Mouse (Mus musculus): ENCODE measurements around the gene Elovl6. TPM values are rescaled to one million over a fixed set of nuclear protein-coding genes. Genes with fewer than 3 reads are reported as not detected.

Elovl6 gene
- total RNA-seq, 2 experiments from 2014 or later: 1.4 to 4.5 TPM

DNA sequence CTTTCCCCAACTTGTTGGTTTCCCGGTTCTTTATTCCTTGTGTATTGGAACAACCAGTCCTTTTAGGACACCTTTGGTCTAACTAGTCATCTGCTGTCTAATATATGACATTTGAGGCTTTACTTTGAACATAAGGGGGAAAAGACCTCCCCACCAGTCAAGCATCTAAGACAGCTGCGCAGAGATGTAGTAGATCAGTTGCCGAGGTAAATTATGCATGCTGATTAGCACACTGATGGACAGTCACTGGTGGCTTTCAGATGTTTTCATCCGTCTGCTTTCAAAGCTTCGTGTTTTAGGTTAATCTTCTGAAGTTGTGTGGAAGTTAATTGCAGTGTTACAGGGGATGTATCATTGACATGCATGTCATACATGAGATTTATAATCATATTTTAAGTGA, 5.8 kb downstream of the Elovl6 start:
- intact Hi-C loops (cut with DNase I; ENCODE audit: low total_unique reads): no loop called here
- DNase-seq: no peak

DNA sequence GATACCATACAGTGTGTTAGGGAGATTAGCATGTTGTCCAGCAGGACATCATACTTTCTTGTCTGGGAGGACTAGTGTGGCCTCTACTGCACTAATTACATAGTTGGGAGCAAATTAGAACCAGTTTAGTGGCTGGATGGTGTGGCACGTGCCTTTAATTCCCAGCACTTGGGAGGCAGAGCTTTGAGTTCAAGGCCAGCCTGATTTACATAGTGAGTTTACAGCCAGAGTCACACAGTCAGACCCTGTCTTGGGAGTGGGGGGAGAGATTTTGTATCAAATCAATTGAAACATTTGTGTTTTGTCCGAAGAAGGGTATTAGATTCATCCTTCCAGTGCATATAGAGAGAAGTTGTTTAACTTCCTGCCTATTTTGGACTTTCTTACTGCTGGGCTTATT, 8.7 kb downstream of the Elovl6 start:
- no peak for DNase-seq

DNA sequence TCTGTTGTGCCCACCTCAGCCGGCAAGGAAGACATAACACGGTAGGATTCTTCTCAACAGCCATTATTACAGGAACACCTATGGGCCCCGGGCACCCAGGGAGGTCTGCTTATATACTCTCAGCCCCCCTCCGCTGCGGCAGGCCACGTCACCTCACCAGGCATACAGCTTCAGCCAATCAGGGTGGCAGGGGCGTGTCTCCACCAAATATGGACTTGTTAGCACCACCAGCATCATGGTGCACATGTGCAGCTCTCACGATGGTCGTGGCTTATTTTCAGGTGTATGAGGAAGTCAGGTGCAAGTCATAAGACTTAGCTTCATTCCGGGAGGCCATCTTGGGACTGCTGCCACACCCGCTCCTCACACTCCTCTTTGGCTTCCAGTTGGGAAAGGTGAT, 9.3 kb downstream of the Elovl6 start:
- no peak for DNase-seq
- intact Hi-C loops (cut with DNase I; ENCODE audit: low total_unique reads): no loop called here

More for the DNA sequence above, 8.7 kb downstream of the Elovl6 start:
- intact Hi-C loops (cut with DNase I; ENCODE audit: low total_unique reads): no loop called here

DNA sequence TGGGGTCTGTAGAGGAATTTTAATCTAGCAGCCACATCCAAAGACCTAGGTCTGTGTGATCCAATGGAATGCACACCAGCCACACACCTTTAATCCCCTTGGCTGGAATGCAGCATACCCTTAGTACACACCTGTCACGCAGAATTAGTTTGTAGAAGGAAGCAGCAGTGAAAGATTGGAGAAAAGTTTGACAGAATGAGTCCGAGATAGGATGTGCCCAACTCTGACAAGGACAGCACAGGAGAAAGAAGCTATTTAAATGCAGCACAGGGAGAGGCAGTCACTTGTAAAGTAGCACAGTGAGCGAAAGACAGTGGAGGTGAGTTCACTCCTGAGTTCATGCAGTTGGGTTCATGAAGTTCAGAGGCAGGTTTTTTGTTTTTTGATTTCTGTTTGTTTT, 11.2 kb downstream of the Elovl6 start:
- DNase-seq: no peak
- intact Hi-C loops (cut with DNase I; ENCODE audit: low total_unique reads): no loop called here

DNA sequence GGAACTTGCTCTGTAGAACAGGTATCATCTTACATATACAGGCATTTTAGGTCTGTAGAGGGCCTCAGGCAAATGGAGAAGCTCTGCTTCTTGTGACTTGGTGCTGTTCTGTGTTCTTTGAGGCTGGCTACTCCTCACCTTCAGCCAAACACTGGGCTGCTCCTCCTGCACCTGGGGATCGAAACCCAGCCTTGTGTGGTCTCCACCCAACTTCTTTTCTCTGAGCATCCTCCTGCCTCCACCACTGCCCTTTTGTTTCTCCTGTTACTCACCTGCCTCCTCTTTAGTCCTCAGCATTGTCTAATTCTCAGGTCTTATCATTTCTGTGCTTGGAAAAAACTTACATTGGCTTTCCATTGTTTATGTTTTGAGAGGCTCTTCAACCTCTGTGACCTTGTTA, 12.1 kb downstream of the Elovl6 start:
- intact Hi-C loops (cut with DNase I; ENCODE audit: low total_unique reads): no loop called here
- no peak for DNase-seq

DNA sequence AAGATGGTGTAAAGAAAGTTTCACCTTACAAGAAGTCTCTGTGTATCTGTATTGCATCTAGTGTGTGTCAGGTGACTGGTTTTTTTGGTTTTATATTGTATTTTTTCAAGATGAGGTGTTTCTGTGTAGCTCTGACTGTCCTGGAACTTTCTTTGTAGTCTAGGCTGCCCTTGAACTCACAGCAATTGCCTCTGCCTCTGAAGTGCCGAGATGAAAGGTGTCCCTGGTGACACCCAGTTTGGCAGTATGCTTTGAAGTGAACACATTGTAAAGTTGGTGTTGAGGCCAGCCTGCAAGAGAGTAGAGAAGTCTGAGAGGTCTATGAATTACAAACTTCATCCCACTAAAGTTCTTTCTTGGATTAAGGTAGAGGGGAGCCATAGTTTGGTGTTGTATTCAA, 13.1 kb downstream of the Elovl6 start:
- no peak for DNase-seq
- intact Hi-C loops (cut with DNase I; ENCODE audit: low total_unique reads): no loop called here

DNA sequence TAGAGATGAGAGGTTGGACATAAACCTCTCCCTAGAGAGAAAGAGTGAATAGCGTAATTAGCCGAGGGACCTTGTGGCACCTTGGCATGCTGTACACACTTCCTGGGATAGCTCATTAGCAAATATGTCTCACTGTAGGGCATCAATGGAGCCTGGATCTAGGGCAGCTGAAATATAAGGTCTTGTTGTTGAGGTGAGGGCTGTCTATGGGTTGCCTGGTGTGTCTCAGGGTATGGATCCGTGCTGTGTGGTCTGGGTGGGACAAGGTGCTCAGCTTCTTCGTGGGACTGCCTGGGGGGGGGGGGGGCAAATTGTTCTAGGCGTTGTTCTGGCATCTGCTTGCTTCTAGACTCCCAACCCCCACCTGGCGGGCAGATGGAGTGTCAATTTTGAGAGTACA, 13.6 kb downstream of the Elovl6 start:
- intact Hi-C loops (cut with DNase I; ENCODE audit: low total_unique reads): no loop called here

DNA sequence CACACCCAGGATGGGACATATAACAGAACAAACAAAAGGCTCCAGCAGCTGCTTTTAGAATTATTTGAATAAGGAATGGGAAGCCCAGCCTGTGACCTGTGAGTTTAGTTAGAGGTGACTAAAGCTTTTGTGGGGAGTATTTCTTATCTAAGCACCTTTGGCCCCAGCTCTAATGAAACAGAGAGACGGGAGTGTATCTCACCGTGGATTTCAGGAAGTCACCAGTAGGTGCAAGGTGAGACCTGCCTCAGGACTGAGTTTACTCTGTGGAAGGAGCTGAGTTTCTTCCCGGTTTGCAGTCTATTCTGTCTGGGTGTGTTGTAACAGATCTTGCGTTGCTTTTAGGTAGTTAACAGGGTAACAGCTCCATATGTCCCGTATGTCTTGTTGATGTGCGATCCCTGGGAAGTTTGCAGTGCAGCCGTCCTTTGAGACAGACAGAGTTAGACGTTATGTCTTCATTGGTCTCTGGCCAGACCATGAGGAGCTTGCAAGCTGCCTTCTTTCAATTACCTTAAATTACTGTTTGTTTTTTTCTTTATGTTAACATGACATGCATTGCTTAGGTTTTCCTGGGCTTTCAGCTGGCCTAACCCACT, 15.8 kb downstream of the Elovl6 start:
- intact Hi-C loops (cut with DNase I; ENCODE audit: low total_unique reads): no loop called here
- DNase-seq: no peak

More for the DNA sequence above, 13.6 kb downstream of the Elovl6 start:
- no peak for DNase-seq

DNA sequence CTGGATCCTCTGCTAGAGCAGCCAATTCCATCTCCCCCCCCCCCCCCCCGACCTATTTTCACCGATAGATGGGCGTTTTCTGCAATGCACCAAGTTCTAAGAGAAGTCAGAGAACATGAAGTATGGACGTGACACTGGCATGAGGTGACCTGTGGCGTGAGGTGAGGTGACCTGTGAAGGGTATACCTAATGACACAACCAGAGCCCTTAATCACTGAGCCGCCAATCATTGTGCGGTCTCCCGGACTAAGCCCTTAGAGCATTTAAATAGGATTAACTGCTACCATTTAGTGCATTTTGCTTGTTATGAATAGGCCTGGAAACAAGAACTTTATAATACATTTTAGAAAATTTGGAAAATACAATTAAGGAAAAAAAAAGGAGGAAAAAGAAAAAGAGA, 16.6 kb downstream of the Elovl6 start:
- intact Hi-C loops (cut with DNase I; ENCODE audit: low total_unique reads): no loop called here
- no peak for DNase-seq

DNA sequence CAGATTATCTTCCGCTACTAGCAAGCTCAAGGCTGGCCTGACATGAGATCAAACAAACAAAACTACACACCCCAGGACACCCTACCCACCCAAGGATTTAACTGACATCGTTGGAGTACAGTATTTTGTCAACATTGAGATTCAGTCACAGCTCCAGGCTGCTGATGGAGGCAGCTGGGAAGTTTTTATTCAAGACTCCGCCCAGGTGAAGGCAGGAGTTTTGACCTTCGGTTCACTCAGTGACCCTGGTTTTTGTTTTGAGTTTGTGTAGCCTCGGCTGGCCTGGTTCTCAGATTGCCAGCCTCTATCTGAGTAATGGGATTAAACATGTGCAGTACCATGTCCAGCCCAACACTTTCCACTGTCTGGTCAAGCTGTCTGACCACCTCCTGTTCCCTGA, 17.4 kb downstream of the Elovl6 start:
- no peak for DNase-seq
- intact Hi-C loops (cut with DNase I; ENCODE audit: low total_unique reads): no loop called here

DNA sequence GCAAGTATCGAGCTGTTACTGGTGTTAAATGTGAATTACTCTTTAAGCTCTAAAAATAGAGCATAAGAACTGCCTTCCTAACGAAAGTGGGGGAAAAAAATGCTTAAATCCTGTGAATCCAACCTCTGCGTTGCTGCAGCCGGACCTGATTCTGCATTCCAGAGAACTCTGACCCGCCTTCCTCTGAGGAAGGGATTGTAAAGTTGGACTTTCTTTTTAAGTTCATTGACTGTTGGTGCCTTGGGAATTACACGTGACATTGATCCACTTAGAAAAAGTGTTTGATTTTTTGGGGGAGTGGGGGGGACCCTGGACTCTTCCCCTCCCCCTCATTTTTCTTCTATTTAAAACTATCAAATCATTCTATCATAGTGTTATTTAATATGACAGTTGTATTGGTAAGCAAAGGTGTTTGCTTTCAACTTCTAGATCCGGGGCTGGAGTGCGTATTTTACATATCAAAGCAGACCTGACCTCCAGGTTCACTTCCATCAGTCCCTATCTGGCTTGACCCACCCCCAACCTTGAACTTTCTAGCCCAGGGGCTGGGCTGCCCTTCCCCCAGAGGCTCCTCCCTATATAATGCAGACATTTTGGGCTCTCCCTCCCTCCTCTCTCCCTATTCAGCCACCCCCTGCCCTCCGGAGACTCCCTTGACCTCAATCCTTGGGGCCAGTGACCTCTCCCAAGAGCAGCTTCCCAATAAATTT, 19.6 kb downstream of the Elovl6 start:
- intact Hi-C loops (cut with DNase I; ENCODE audit: low total_unique reads): no loop called here
- no peak for DNase-seq

DNA sequence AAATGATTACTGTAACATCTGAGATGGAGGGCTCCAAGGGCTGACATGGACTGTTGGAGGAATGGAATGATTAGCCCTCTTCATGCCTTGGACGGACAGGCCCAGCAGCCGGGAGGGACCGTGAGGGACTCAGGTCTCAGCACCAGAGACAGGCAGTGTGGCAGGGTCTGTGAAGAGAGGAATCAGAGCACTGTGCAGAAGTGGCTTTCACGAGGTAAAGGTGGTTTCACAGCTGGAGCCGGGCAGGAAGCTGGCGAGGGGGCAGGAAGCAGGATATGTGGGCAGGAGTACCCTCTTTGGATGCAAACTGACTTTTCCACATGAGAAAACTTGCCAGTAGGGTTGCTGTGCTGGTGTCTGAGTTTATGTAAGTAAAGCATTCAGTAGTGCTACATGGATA, 20.2 kb downstream of the Elovl6 start:
- intact Hi-C loops (cut with DNase I; ENCODE audit: low total_unique reads): no loop called here
- DNase-seq: no peak

DNA sequence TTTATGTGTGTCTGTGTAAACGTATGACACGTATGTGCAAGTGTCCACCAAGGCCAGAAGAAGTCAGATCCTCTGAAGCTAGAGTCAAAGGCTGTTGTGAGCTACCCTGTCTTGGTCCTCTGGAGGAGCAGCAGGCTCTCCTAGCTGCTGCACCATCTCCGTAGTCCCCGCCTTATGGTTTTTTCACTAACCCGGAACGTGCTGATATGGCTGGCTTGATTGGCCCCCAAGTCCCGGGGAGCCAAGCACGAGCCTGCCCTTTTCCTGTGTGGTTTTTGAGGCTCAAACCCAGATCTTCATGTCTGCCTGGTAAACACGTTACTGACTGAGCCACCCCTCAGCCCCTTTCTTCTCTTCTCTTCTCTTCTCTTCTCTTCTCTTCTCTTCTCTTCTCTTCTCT, 21.0 kb downstream of the Elovl6 start:
- intact Hi-C loops (cut with DNase I; ENCODE audit: low total_unique reads): no loop called here
- no peak for DNase-seq

DNA sequence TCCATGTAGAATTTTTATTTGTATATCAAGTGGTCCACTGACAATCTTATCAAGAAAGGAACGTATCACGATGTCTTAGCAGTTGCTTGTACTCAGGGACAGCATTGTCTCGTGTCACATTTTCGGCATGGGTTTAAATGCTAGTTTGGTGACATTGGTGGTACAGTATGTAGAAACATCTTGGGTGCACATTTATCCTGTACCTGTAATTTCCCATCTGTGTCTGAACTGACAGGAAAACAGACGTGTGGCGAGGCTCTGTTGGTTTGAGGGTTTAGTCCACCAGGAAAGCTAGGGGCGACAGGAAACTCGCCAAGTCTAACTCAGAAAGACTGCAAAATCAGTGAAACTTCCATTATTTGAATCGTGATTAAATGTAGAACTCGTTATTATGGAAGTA, 21.5 kb downstream of the Elovl6 start:
- intact Hi-C loops (cut with DNase I; ENCODE audit: low total_unique reads): no loop called here
- no peak for DNase-seq

DNA sequence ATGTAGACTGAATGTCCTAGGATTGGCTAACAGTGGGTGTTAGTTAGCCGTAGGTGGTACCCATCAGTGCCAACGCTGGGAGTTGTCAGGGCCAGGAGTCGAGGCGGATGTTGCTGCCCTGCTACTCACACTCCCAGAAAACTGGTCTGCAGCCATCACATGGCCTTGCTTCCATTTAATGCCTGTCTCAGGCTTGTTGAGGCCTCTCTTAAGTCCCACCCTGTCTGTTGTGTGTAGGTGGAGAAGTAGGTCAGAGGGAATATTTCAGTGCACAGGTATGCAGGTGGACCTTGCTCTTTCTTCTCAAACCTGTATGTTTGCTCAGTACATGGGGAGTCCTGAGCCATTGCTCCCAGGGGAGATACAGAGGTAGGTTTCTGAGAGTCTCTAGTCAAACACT, 22.3 kb downstream of the Elovl6 start:
- intact Hi-C loops (cut with DNase I; ENCODE audit: low total_unique reads): no loop called here
- DNase-seq: no peak

DNA sequence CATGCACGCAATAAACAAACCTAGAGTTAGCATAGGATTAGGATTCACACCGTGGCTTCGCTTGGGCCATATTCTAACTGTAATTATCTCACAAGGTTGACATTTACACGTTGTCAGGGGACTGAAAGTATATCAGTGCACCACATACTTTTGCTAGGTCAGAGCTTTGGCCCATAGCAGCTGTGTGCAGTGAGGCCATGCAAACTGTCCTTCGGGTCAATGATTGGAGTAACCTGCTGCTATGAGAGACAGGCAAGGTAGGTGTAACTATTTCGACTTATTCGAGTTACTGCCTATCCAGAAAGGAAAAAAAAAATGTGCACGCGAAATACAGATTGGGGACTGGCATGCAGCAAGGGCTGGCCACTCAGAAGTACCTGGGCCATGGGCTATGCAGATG, 24.9 kb downstream of the Elovl6 start:
- no peak for DNase-seq
- intact Hi-C loops (cut with DNase I; ENCODE audit: low total_unique reads): loop anchor here (2.0 kb wide), 1 partner anchor 78 kb away; no protein-coding TSS in a partner anchor

DNA sequence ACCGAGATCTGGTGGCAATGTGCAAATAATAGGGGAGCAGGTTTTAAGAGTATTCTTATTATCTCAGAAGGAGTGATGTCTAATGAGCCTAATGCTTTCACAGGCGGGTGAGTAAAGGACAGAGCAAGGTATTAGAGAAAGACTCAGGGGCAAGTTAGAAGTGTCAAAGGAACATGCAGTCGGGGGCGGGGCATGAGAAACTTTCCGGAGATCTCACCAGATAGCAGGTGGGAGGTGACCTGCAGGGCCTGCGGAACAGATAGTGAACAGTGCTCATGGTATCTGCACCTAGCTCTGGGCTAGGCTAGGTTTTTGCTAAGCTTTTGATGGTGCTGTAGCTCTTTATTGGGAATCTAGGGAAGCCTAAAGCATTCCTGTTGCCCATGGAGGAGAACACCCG, 25.4 kb downstream of the Elovl6 start:
- intact Hi-C loops (cut with DNase I; ENCODE audit: low total_unique reads): loop anchor here (2.0 kb wide), 1 partner anchor 79 kb away; no protein-coding TSS in a partner anchor

DNA sequence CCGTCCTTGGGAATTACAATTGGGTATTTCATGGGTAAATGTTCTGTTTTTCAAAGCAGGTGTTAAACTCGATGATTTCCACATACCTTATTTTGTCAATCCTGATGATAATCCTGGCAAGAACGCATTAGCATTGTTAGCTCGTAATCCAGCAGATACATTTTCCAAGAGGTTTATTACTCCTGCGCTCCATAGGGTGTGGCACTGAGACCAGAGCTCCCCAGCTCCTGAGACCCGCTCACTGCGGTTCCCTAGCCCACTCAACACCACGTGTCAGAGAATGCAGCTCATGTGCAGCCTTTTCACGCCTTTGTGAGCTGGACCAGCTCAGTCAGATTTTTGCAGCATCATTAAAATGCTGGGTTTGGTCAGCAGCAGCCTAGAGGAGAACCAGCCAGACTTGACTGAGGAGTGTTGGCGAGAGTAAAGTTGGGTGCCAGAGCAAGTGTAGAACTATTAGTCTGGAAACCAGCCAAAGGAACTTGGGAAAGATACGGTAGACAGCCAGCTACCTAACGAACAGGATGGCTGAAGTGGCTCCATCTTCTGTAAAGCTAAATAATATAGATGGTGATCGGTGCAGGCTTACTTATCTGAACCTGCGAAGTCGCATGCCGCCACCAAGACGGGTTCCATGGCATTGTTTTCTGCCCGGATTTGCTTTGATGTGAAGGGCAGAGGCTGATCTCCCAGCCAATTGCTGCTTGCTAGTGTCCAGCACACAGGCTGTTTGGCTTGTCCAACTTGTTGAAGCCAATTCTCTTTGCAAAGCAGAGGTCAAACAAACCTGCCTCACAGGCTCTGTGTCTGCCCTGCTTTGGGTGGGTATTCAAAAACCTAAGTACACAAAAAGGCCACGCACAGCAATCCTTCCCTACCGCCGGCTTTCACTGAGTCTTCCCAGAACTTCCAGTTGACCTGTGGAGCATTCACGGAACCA, 26.1 kb downstream of the Elovl6 start:
- intact Hi-C loops (cut with DNase I; ENCODE audit: low total_unique reads): no loop called here
- DNase-seq: no peak

More for the DNA sequence above, 25.4 kb downstream of the Elovl6 start:
- DNase-seq: no peak

DNA sequence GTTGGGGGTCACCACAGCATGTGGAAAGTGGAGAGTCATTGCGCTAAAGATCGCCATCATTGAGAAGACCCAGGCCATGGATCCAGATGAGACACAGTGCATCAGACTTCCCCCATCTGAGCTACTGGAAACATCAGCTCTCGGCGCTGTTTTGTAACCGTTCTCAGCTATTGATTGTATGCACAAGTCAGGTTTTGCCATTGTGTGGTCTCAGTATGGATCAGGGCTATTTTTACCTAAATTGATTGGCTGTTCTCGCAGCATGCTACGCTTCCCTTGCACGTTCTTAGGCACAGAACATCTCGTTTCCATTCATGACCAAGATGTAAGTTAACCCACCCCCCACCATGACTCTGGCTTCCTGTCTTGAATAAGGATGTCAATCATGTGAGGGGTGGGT, 27.9 kb downstream of the Elovl6 start:
- intact Hi-C loops (cut with DNase I; ENCODE audit: low total_unique reads): no loop called here

DNA sequence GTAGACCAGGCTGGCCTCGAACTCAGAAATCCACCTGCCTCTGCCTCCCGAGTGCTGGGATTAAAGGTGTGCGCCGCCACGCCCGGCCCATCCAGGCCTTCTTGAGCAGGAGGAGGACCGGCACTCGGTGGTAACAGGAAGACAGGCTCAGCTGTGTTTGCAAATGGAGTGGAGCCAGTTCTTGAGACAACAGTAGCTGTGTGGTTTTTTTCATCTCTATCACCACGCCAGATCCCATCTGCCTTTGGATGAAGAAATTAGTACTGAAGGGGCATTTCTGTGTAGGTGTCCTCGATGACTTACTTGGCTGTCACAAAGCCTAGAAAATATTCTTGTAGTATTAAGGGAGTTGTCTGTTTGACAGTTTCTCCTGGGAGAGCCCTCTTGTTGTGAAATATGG, 28.9 kb downstream of the Elovl6 start:
- DNase-seq: no peak
- intact Hi-C loops (cut with DNase I; ENCODE audit: low total_unique reads): no loop called here

More for the DNA sequence above, 27.9 kb downstream of the Elovl6 start:
- DNase-seq: no peak

Measured in gastrocnemius, postnatal 14 days (tissue).